Mouse (Mus musculus) testis, adult 2 months (tissue): ENCODE measurements around the gene Rps19.

Experiments used
- CTCF ChIP-seq: fragments of 200-500 bp; IDR thresholded peaks from 2 replicates; pipeline ENCODE4 v1.5.1; 2012; ENCODE audit warnings: low read depth, mild to moderate bottlenecking, inconsistent platforms, low read length, moderate library complexity; ENCODE audit not compliant: control insufficient read depth, insufficient read depth, insufficient replicate concordance
- POLR2A ChIP-seq: fragments of 200-500 bp; IDR thresholded peaks from 2 replicates; pipeline ENCODE4 v1.6.1; 2012; ENCODE audit warnings: low read depth, mild to moderate bottlenecking, inconsistent platforms, low read length, moderate library complexity; ENCODE audit not compliant: control insufficient read depth

DNA sequence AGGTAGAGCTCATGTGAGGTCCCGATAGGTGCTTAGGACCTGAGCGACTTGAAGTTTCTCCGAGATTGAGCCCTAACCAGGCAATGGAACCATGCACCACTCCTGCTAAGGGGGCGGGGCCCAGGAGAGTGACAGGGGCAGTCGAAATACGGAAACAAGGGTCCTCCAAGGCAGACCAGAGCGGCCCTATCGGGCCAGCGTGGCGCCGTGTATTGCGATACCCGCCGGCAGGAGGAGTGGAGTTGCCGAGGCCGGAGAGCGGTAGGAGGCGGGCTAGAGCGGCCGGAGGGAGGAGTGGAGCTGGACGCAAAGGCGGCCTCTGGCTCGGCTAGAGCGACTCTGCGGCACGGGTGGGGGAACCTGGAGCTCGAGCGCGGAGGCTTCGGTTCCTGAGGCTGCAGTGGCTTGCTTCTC is 19.9 kb downstream of the Rps19 start:
- TF ChIP-seq POLR2A (peak; percentile 47; the same call in 1 of the 2 replicates), CTCF (no peak)
